Mouse (Mus musculus) R1 (cell line): ENCODE measurements around the gene Celf2.
"Not testable (repeated sequence)": the region's sequence is repeated elsewhere in the genome, so short reads cannot be mapped to it uniquely, and the experiment has no call there.

Experiments
- DNase-seq: peaks from one replicate; pipeline ENCODE4 v3.0.0-alpha.2; 2018; ENCODE audit warnings: low read depth, low spot score

Gene Celf2

DNA sequence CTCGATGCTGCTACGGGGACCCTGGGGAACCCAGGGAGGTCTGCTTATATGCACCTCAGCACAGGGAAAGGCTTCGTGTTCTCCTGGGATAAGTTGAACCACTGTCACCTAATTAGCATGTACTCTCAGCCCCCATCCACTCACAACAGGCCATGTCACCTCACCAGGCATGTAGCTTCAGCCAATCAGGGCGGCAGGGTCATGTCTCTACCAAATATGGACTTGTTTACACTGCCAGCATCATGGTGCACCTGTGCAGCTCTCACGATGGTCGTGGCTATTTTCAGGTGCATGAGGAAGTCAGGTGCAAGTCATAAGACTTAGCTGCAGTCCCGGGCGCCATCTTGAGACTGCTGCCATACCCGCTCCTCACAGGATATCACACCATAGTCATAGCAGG lies at the start of gene Celf2:
Gene Celf2 (minus strand): TSS at position 101 of the 400 bp plus-strand sequence.
- not testable (repeated sequence) for DNase-seq

DNA sequence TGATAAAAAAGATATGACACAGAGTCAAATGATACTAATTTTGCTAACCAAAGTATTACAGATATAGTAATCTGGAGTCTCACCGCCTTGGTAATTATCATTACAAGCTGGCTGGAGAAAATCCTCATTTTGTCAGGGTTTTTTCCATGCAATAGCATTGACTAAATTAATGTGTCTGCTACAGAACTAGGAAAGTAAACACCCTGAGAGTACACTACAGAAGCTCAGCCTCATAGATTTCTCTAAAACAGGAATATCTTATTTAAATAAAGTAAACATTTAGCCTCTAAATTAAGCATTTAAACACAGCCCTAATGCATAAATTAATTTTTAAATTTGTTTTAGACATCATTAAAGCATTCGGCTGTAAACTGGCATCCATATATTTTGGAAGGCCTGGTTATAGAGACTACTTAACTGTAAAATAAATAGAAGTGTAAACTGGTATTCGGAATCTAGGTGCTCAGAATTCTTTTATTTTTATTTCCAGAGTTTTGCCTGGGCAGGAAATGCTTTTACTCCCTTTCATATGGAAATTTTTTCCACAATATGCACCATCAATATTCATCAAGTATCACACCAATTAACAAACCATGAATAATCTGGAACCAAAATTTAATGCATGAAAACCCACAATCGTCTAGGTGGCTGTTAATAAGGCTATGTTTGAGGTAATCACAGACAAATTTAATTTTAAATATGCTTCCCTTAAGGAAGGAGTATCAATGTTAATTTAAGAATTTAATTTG lies 46.0 kb upstream of the Celf2 start:
- DNase-seq = no peak

DNA sequence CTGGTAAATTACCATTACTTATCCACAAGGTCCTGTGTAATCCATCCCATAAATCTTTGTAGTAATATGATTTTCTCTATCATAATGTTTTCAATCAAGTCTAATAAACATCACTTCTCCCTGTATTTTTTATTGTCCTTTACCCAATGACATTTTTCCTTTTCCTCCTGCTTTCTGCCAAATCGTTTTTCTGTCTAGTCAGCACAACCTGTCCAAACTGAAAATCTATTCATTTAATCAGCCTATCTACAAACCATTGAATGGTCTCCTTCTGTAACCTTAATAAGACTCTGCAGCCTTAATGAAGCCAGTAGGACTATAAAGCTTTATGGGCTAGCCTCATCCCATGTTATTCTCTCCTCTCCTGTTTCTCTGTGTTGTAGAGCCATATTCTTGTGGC lies 45.2 kb upstream of the Celf2 start:
- no peak for DNase-seq

- no peak for DNase-seq
These were observed 43.5 kb upstream of the Celf2 start for GRCm38 (mm10) chr2:7552887-7553286.

- no peak for DNase-seq
These were observed 39.5 kb upstream of the Celf2 start for GRCm38 (mm10) chr2:7548886-7549285.

DNA sequence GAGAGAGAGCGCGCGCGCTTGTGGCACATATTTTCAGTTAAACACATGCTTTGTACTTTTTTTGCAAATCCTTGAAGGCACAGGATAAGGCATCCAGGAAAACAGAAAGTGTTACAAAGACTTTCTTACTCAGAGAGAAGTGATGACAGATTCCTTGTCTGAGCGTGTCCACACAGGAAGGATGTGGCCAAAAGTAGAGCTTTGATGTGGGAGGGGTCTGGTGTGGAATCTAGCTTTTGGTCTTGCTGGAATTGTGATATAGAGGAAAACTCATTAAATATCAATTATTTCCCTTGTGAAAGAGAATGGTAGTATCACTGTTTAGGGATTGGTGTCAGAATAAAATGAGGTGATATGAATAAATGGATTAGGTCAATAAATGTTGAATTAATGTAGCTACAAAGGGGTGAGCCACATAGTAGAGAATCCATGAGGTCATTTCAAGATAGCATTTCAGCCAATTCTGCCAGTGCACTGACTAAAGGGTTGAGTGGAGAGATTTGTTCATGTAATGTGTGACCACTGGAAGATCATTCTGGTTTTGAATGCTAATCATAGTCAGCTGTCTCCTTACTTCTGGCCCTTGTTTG lies 25.3 kb upstream of the Celf2 start:
- no peak for DNase-seq

DNA sequence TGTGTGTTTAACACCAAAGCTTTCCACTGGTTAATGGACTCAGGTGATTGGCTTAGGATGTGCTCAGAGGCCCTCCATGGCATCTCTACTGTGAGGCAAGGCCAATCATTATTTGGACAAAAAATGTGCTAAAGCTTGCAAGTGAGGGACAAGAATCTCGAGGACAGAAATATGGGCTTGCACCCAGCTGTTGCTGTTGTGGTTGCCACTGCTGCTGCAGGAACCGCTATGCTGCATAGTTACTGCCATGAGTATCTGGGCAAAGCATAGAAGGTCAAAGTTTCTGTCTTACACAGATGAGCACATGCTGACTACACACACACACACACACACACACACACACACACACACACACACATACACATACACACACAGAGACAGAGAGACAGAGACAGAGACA lies 24.8 kb upstream of the Celf2 start:
- no peak for DNase-seq

DNA sequence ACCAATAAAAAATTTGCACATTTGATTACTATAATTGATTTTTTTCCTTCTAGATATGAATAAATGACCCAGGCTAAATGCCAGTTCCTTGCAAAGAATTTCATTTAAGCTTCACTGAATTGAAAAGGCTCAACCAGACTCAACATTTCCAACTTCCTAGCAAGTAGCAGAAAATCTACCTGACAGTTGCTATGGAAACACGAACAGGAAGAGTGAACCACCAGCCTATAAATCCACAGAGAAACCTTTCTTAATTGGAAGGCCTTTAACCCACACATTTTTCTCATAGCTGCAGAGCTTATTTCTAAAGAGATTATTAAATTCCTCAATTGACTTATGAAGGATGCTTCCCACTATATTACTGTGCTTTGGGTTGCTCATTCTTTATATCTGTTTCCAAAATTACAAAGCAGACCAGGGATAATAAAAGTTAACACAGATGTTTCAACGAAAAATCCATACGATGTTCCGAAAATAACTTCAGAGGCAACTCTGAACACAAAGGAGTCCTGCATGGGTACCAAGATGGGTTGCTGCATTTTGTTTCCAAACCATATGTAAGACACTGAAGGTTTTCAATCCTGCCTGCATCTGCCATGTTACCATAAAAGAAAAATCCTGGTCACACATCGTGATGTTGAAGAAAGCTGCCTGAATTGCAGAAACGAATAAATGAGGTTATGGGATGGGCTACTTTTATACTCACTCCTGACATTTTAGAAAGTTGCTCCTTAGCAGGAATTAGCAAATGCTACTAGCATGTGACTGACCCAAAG lies 22.0 kb upstream of the Celf2 start:
- DNase-seq = peak; percentile 6

DNA sequence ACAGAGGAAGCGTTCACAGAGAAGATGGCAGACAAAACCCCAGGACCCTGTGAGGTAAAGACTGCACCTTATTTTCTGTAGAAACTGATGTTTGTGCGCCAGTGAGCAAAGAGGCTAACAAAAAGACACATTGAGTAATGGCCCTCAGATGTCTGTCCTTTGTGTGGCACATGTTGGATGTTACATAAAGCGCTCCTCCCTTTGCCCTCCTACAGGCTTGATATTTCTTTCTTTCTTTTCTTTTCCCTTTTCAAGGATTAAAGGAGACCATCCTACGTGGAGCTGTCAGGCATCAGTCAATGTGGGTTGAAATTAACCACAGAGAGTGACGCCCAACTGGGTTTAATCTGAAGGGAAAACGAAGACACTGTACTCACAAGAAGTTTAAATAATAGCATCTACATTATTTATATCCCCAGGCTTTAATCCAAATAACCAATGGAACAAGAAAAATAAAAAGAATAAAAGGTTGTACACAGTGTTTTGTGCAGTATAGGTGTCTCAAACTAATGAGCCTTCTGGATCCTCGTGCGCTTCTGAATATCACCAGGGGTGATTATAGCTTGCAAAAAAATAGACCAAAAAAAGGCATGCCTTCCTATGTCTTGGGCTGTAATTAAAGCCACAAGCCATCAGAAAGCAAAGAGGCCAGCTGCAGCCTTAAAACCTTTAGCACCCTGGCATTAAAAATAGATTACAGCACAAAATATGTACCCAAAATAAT lies 21.3 kb upstream of the Celf2 start:
- no peak for DNase-seq

- DNase-seq = no peak
These were observed 20.3 kb upstream of the Celf2 start for GRCm38 (mm10) chr2:7529637-7530036.

DNA sequence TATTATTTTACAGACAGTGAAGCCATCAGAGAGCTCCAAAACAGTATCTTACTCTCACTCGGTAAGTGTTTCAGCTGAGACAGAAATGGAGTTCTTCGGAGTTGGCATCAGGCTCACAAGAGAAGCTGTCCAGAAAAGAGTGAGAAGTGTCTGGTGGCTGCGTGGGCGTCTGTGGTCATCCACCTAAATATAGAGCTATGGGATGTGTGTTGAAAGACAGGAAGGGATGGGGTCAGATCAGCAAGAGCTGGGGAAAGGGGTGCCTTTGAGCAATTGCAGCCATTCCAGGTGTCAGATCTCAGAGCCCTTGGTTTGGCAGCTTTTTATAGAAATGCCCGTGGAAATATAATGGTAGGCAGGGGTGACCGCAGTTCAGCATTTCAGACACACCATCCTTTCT lies 17.3 kb upstream of the Celf2 start:
- no peak for DNase-seq

DNA sequence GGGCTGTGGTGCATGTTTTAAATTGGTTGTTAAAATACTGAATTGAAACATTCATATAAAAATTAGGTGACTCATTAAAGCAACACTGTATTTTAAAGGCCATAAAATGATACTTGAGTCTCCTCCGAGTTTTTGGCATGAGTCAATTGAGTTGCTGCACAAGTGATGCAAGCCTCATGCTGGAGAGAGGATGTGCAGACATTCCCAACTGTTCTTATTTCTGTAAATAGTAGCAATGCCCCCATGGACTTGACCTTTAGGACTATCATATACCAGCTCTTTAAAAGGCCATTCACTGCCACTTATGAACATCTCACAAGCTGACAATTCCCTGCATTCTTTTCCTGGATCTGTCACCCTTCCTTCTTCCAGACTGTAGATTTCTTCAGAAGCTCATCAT lies 10.1 kb upstream of the Celf2 start:
- no peak for DNase-seq

GRCm38 (mm10) chr2:7493420-7493819 lies 15.9 kb downstream of the Celf2 start:
- no peak for DNase-seq

DNA sequence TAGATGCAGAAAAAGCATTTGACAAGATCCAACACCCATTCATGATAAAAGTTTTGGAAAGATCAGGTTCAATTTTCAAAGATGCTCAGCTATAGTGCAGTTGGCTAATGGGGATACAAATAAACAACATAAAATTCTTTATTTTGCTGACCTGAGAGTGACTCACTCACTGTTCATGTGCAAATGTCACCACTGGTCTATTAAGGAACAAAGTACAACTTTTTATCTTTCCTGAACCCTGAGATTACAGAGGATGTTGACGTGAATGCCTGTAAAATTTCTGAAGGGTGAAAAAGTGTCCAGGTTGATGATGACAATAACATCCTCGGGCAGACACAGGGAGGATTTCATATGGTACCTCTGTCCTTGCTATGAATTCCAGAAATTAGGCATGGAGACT lies 24.4 kb downstream of the Celf2 start:
- DNase-seq = no peak

- no peak for DNase-seq
These were observed 27.3 kb downstream of the Celf2 start for GRCm38 (mm10) chr2:7482062-7482461.

DNA sequence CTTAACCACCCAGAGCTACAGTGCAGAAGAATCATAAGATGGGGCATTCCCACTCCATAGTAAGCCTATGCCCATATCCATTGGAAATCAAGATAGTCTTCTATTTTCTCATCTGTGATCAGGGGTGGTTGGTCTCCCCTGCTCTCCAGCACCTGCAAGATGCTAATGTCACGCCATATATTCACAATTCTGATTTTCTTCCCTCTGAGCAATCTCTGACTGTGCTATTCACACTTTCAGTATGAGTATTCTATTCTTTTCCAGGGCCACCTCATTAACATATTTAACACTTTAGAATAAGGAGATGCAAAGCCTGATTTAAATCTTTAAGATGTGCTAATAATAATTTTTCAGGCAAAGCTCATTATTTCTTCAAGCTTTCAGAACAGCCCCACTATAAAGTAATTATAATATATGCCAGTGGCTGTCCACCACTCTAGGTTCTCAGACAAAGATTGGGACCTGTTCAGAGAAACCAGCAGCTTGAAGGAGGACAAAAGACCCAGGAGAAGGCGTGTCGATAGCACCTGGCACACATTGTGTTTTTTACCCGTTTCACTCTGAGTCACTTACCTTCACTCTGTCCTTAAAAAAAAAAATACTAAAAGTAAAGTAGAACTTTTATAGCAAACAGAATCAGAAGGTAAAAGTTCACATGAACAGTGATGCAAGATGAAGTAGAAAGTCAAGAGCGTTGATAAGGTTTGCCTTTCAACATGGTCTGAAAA lies 48.9 kb downstream of the Celf2 start:
- no peak for DNase-seq

DNA sequence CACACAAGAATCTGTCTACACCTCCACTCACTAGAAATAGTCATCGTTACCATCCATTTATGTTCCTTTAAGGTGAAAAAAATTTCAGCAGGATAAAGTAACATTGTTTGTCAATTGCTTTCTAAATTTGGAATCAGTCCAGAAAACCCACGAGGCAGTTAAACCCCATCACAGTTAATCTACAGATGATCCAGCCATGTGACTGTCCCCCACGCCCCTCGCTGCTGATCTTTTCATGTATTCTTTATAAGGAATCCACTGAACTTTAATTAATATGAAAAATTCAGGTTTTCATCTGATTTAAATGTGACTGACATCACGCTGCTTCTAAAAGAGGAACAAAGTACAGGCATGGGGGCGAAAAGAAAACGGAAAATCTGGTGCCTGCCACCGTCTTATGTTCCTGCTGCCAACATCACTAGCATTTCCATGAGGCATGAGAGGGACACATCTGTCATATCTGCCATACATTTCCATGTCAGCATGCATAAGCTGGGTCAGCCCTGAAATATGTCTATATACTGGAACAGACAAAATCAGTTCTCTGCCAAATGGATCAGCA lies 70.6 kb downstream of the Celf2 start:
- DNase-seq = no peak

GRCm38 (mm10) chr2:7426481-7426880 lies 82.9 kb downstream of the Celf2 start:
- DNase-seq = no peak

GRCm38 (mm10) chr2:7400530-7400929 lies 108.8 kb downstream of the Celf2 start:
- DNase-seq = no peak

- DNase-seq = no peak
These were observed 113.4 kb downstream of the Celf2 start for GRCm38 (mm10) chr2:7395935-7396334.

DNA sequence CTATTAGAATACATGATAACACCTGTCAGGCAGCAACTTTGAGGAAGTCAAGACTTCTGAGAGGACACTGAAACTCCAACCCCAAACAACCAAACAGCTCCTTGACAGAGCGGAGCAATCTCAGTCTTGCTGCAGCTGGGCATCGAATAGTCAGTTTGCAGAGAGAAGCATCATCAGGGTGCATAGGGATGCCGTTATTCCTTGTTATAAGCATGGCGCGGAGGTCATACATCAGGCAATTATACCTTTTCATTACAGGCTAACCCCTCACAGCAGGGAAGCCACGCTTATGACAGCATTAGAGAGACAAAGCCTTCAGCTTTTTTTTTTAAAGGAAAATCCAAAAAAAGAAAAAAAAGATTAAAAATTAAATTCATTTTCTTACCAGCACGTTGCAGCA lies 113.9 kb downstream of the Celf2 start:
- DNase-seq = no peak
